ENCODE assay signal across 21 mouse cellular contexts in genomic region chr14:55139313-55139712, GRCm38 (mm10). TPM values are rescaled to one million over a fixed set of nuclear protein-coding genes. Genes with fewer than 3 reads are reported as not detected.
DNase-seq lines count a peak whose midpoint lies in the region; ATAC-seq and TF ChIP-seq lines count a peak whose summit lies in the region.
"Had no signal": no experiment of that assay in that cellular context is flagged by ENCODE, and none has a peak within 500 bp of the region (broad histone marks: within the 10 kb centered on the region; RNA-seq: fewer than 3 reads in every experiment).

No protein-coding gene starts in this region.

- H3K36me3 ChIP-seq in kidney, postnatal 0 days (ENCODE audit: insufficient read depth, low read length): no peaks in the 10 kb centered on the region
- no peaks in the 10 kb centered on the region for H3K36me3 ChIP-seq in intestine, embryonic 15.5 days
- H3K36me3 ChIP-seq in stomach, embryonic 15.5 days: no peaks in the 10 kb centered on the region
- H3K36me3 ChIP-seq: heart, embryonic 15.5 days; limb, embryonic 13.5 days; liver, embryonic 12.5 days; midbrain, embryonic 12.5 days; neural tube, embryonic 15.5 days had no signal

- ATAC-seq in kidney, postnatal 0 days (replicated peaks; ENCODE audit: low FRiP score, low read depth): 0 out of 2 replicates have a peak, but pooled peaks have one; percentile 63
- peak; percentile 68; the same call in 1 of the 2 replicates for ATAC-seq in common myeloid progenitor, adult 5-6 weeks (replicated peaks; ENCODE audit: low read depth, poor library complexity, severe bottlenecking)
- peak; percentile 90 for ATAC-seq in intestine, embryonic 15.5 days
- ATAC-seq in stomach, embryonic 15.5 days (ENCODE audit: insufficient read depth, low FRiP score, low read depth): peak; percentile 82; the same call in 1 of the 2 replicates
- ATAC-seq: inflammation-experienced regulatory T-cells, adult 6 months; liver, embryonic 12.5 days had no signal

- no peak for TF ChIP-seq CTCF in kidney, postnatal 0 days (IDR thresholded peaks at IDR 0.05; ENCODE audit: low read depth)

- H3K4me2 ChIP-seq in kidney, postnatal 0 days (ENCODE audit: low read length): no peak overlapping the region
- 0 out of 2 replicates have a peak overlapping the region, but pooled peaks have one; percentile 11 for H3K4me2 ChIP-seq in intestine, embryonic 15.5 days (replicated peaks)
- no peak overlapping the region for H3K4me2 ChIP-seq in stomach, embryonic 15.5 days
- H3K4me2 ChIP-seq: heart, embryonic 15.5 days; hindbrain, embryonic 14.5 days; limb, embryonic 13.5 days; liver, embryonic 12.5 days; midbrain, embryonic 12.5 days; neural tube, embryonic 15.5 days had no signal

- 29% methylated on average over 7 of the region's 7 CpGs for WGBS in kidney, postnatal 0 days
- 46% methylated on average over 7 of the region's 7 CpGs for WGBS in intestine, embryonic 15.5 days
- WGBS in stomach, embryonic 15.5 days: 41% methylated on average over 7 of the region's 7 CpGs

- no peaks in the 10 kb centered on the region for H3K9me3 ChIP-seq in kidney, postnatal 0 days (replicated peaks; ENCODE audit: low read length)
- H3K9me3 ChIP-seq in intestine, embryonic 15.5 days: no peaks in the 10 kb centered on the region
- no peaks in the 10 kb centered on the region for H3K9me3 ChIP-seq in stomach, embryonic 15.5 days
- H3K9me3 ChIP-seq: heart, embryonic 15.5 days; limb, embryonic 13.5 days; liver, embryonic 12.5 days; midbrain, embryonic 12.5 days; neural tube, embryonic 15.5 days had no signal

- peak; percentile 35 for DNase-seq in kidney, postnatal 0 days (ENCODE audit: low spot score)
- DNase-seq in kidney, adult 8-10 months: no peak
- DNase-seq in right cerebral cortex, postnatal 25 days: no peak
- no peak for DNase-seq in gastrocnemius, adult 8-10 months (ENCODE audit: low spot score in 2 of 2)
- DNase-seq: adrenal gland, postnatal 25 days; cerebellum, adult 8-10 months; heart, postnatal 36 days; kidney, postnatal 36 days; thymus, adult 18-20 months; thymus, postnatal 36 days had no signal

- no peak overlapping the region for H3K9ac ChIP-seq in kidney, postnatal 0 days (ENCODE audit: low read depth, low read length)
- no peak overlapping the region for H3K9ac ChIP-seq in intestine, embryonic 15.5 days
- H3K9ac ChIP-seq in stomach, embryonic 15.5 days: no peak overlapping the region
- H3K9ac ChIP-seq: heart, embryonic 15.5 days; hindbrain, embryonic 14.5 days; limb, embryonic 13.5 days; liver, embryonic 12.5 days; midbrain, embryonic 12.5 days; neural tube, embryonic 15.5 days had no signal

- H3K27me3 ChIP-seq in kidney, postnatal 0 days (ENCODE audit: insufficient read depth, low read length): no peaks in the 10 kb centered on the region
- H3K27me3 ChIP-seq in intestine, embryonic 15.5 days (replicated peaks): no peaks in the 10 kb centered on the region
- no peaks in the 10 kb centered on the region for H3K27me3 ChIP-seq in stomach, embryonic 15.5 days (replicated peaks)
- H3K27me3 ChIP-seq: heart, embryonic 15.5 days; limb, embryonic 13.5 days; neural tube, embryonic 15.5 days had no signal

- H3K4me1 ChIP-seq in kidney, postnatal 0 days (replicated peaks; ENCODE audit: insufficient read depth, low read length): no peaks in the 10 kb centered on the region
- H3K4me1 ChIP-seq in intestine, embryonic 15.5 days (replicated peaks): no peaks in the 10 kb centered on the region
- 0 out of 2 replicates have a peak, but pooled peaks cover 3% of the 10 kb centered on the region for H3K4me1 ChIP-seq in stomach, embryonic 15.5 days
- H3K4me1 ChIP-seq: heart, embryonic 15.5 days; limb, embryonic 13.5 days; midbrain, embryonic 12.5 days; neural tube, embryonic 15.5 days had no signal

- H3K4me3 ChIP-seq in kidney, postnatal 0 days (replicated peaks; ENCODE audit: low read depth, low read length): no peak overlapping the region
- H3K4me3 ChIP-seq in intestine, embryonic 15.5 days (replicated peaks): no peak overlapping the region
- no peak overlapping the region for H3K4me3 ChIP-seq in stomach, embryonic 15.5 days (replicated peaks)
- H3K4me3 ChIP-seq: heart, embryonic 15.5 days; limb, embryonic 13.5 days; liver, embryonic 12.5 days; midbrain, embryonic 12.5 days; neural tube, embryonic 15.5 days had no signal

- H3K27ac ChIP-seq in kidney, postnatal 0 days: 0 out of 2 replicates have a peak overlapping the region, but pooled peaks have one; percentile 5
- no peak overlapping the region for H3K27ac ChIP-seq in intestine, embryonic 15.5 days
- H3K27ac ChIP-seq in stomach, embryonic 15.5 days: peak overlapping the region; percentile 53
- H3K27ac ChIP-seq: heart, embryonic 15.5 days; hindbrain, embryonic 14.5 days; limb, embryonic 13.5 days; liver, embryonic 12.5 days; midbrain, embryonic 12.5 days; neural tube, embryonic 15.5 days had no signal

RNA-seq across cellular contexts. Expression of gene Jph4, which starts 22.6 kb away (rescaled TPM):
- 0.30 and 0.34 TPM in 2 replicates for polyA plus RNA-seq in kidney, postnatal 0 days (2015; fragmentation: Nextera tagmentation; extraction: Ambion mirVana)
- not detected in 2 replicates for total RNA-seq in common myeloid progenitor, adult 5-6 weeks (2017)
- polyA plus RNA-seq in intestine, embryonic 15.5 days (2015; fragmentation: Nextera tagmentation; extraction: Ambion mirVana): 1.6 and 1.7 TPM in 2 replicates
- polyA plus RNA-seq in stomach, embryonic 15.5 days (2015; fragmentation: Nextera tagmentation; extraction: Ambion mirVana): 1.6 and 2.1 TPM in 2 replicates
- total RNA-seq in gastrocnemius, adult 8-10 months (2022): under 1 TPM in 2 of 4 experiments, not detected in 2; 0.08 to 0.19 TPM
- polyA plus RNA-seq: C2C12; inflammation-experienced regulatory T-cells, adult 6 months had no signal

RNA-seq across cellular contexts. Expression of gene Ap1g2, which starts 32.9 kb away (rescaled TPM):
- 15.8 and 16.8 TPM in 2 replicates for polyA plus RNA-seq in kidney, postnatal 0 days (2015; fragmentation: Nextera tagmentation; extraction: Ambion mirVana)
- total RNA-seq in common myeloid progenitor, adult 5-6 weeks (2017): 25.1 and 30.9 TPM in 2 replicates
- 71.9 and 73.9 TPM in 2 replicates for polyA plus RNA-seq in intestine, embryonic 15.5 days (2015; fragmentation: Nextera tagmentation; extraction: Ambion mirVana)
- 38.5 and 42.5 TPM in 2 replicates for polyA plus RNA-seq in stomach, embryonic 15.5 days (2015; fragmentation: Nextera tagmentation; extraction: Ambion mirVana)
- total RNA-seq in gastrocnemius, adult 8-10 months (2022): 1 to 10 TPM; 2.2 to 3.9 (median 3.6) TPM

RNA-seq across cellular contexts. Expression of gene Thtpa, which starts 44.7 kb away (rescaled TPM):
- polyA plus RNA-seq in kidney, postnatal 0 days (2015; fragmentation: Nextera tagmentation; extraction: Ambion mirVana): 20.8 and 21.6 TPM in 2 replicates
- 8.3 and 12.9 TPM in 2 replicates for total RNA-seq in common myeloid progenitor, adult 5-6 weeks (2017)
- polyA plus RNA-seq in intestine, embryonic 15.5 days (2015; fragmentation: Nextera tagmentation; extraction: Ambion mirVana): 19.0 and 19.4 TPM in 2 replicates
- polyA plus RNA-seq in stomach, embryonic 15.5 days (2015; fragmentation: Nextera tagmentation; extraction: Ambion mirVana): 19.4 and 21.6 TPM in 2 replicates
- total RNA-seq in gastrocnemius, adult 8-10 months (2022): 10 to 100 TPM; 13.4 to 15.6 (median 14.9) TPM

RNA-seq across cellular contexts. Expression of gene Zfhx2, which starts 47.2 kb away (rescaled TPM):
- 2.0 and 2.4 TPM in 2 replicates for polyA plus RNA-seq in kidney, postnatal 0 days (2015; fragmentation: Nextera tagmentation; extraction: Ambion mirVana)
- 2.0 and 5.0 TPM in 2 replicates for total RNA-seq in common myeloid progenitor, adult 5-6 weeks (2017)
- 3.8 and 4.4 TPM in 2 replicates for polyA plus RNA-seq in intestine, embryonic 15.5 days (2015; fragmentation: Nextera tagmentation; extraction: Ambion mirVana)
- 4.4 and 5.1 TPM in 2 replicates for polyA plus RNA-seq in stomach, embryonic 15.5 days (2015; fragmentation: Nextera tagmentation; extraction: Ambion mirVana)
- 1 to 10 TPM; 4.9 to 6.2 (median 5.6) TPM for total RNA-seq in gastrocnemius, adult 8-10 months (2022)
